Mouse (Mus musculus): ENCODE data around the gene Gm20388.

GRCm38 (mm10) chr8:122251739-122252138, 2341.1 kb downstream of the Gm20388 start:
- TF ChIP-seq POLR2A (IDR thresholded peaks at IDR 0.05; ENCODE audit: insufficient read depth, low read length) (no peak), CTCF (IDR thresholded peaks at IDR 0.05; ENCODE audit: low read depth, low read length) (no peak), EP300 (IDR thresholded peaks at IDR 0.05; ENCODE audit: insufficient read depth, low read depth, low read length) (no peak)

Data from ES-Bruce4 (cell line).